Mouse (Mus musculus): Measurements from ENCODE around the gene Arhgdib. TPM values are rescaled to one million over a fixed set of nuclear protein-coding genes. Genes with fewer than 3 reads are reported as not detected.

The Arhgdib gene
- polyA plus RNA-seq, 1 experiment from 2014 or later: 27.2 TPM

DNA sequence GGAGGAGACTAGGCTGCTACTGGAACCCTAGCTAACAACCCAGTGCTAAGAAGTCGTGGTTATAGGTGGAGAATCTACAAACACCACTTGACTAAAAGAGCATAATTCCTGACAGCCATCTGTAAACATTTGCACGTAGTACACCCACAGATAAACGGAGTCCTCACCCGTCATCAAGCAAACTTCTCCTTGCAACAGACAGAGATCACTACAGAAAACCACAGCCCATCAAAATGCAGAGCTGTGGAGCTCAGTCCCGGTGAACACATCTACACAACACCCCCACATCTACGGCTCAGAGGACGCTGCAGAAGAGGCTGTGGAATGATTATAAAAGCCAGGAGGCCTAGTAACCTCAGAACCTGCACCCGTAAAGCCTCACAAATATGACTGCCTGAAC lies 2.8 kb upstream of the Arhgdib start:
- DNase-seq (ENCODE audit: low spot score): no peak
- Histone ChIP-seq H3K9ac (ENCODE audit: low read length) (no peak overlapping the region), H3K9me3 (ENCODE audit: control insufficient read depth, low read length) (no peaks in the 10 kb centered on the region), H3K27me3 (ENCODE audit: control insufficient read depth, insufficient read depth, low read length) (no peaks in the 10 kb centered on the region), H3K27ac (ENCODE audit: low read depth, low read length) (no peak overlapping the region), H3K4me3 (ENCODE audit: low read depth, low read length) (no peak overlapping the region), H3K36me3 (ENCODE audit: control insufficient read depth, insufficient read depth, low read length) (no peaks in the 10 kb centered on the region), H3K4me1 (ENCODE audit: control insufficient read depth, insufficient read depth, low read length) (no peaks in the 10 kb centered on the region), H3K4me2 (ENCODE audit: low read depth) (no peak overlapping the region)
- 91% methylated on average over 8 of the region's 8 CpGs for WGBS
- no peak for ATAC-seq (ENCODE audit: insufficient read depth, low FRiP score, low TSS enrichment)

GRCm38 (mm10) chr6:136943392-136943791 lies 1.7 kb upstream of the Arhgdib start:
- Histone ChIP-seq H3K9me3 (ENCODE audit: control insufficient read depth, low read length) (no peaks in the 10 kb centered on the region), H3K9ac (ENCODE audit: low read length) (no peak overlapping the region), H3K4me1 (ENCODE audit: control insufficient read depth, insufficient read depth, low read length) (no peaks in the 10 kb centered on the region), H3K27ac (ENCODE audit: low read depth, low read length) (no peak overlapping the region), H3K4me3 (ENCODE audit: low read depth, low read length) (no peak overlapping the region), H3K27me3 (ENCODE audit: control insufficient read depth, insufficient read depth, low read length) (no peaks in the 10 kb centered on the region), H3K36me3 (ENCODE audit: control insufficient read depth, insufficient read depth, low read length) (no peaks in the 10 kb centered on the region), H3K4me2 (ENCODE audit: low read depth) (no peak overlapping the region)
- no peak for ATAC-seq (ENCODE audit: insufficient read depth, low FRiP score, low TSS enrichment)
- DNase-seq (ENCODE audit: low spot score): no peak

GRCm38 (mm10) chr6:136942280-136942679 lies 581 bp upstream of the Arhgdib start:
- WGBS: 92% methylated on average over 9 of the region's 9 CpGs
- Histone ChIP-seq H3K9me3 (ENCODE audit: control insufficient read depth, low read length) (no peaks in the 10 kb centered on the region), H3K9ac (ENCODE audit: low read length) (no peak overlapping the region), H3K36me3 (ENCODE audit: control insufficient read depth, insufficient read depth, low read length) (no peaks in the 10 kb centered on the region), H3K27me3 (ENCODE audit: control insufficient read depth, insufficient read depth, low read length) (no peaks in the 10 kb centered on the region), H3K4me1 (ENCODE audit: control insufficient read depth, insufficient read depth, low read length) (no peaks in the 10 kb centered on the region), H3K4me2 (ENCODE audit: low read depth) (no peak overlapping the region), H3K4me3 (ENCODE audit: low read depth, low read length) (no peak overlapping the region), H3K27ac (ENCODE audit: low read depth, low read length) (no peak overlapping the region)
- no peak for DNase-seq (ENCODE audit: low spot score)
- no peak for ATAC-seq (ENCODE audit: insufficient read depth, low FRiP score, low TSS enrichment)

GRCm38 (mm10) chr6:136940188-136940960 lies 1.3 kb downstream of the Arhgdib start:
- Histone ChIP-seq H3K27ac (ENCODE audit: low read depth, low read length) (0 out of 2 replicates have a peak overlapping the region, but pooled peaks have one; percentile 20), H3K4me2 (ENCODE audit: low read depth) (no peak overlapping the region), H3K36me3 (ENCODE audit: control insufficient read depth, insufficient read depth, low read length) (no peaks in the 10 kb centered on the region), H3K9ac (ENCODE audit: low read length) (no peak overlapping the region), H3K4me3 (ENCODE audit: low read depth, low read length) (no peak overlapping the region), H3K9me3 (ENCODE audit: control insufficient read depth, low read length) (no peaks in the 10 kb centered on the region), H3K27me3 (ENCODE audit: control insufficient read depth, insufficient read depth, low read length) (no peaks in the 10 kb centered on the region), H3K4me1 (ENCODE audit: control insufficient read depth, insufficient read depth, low read length) (no peaks in the 10 kb centered on the region)
- no peak for DNase-seq (ENCODE audit: low spot score)
- no peak for ATAC-seq (ENCODE audit: insufficient read depth, low FRiP score, low TSS enrichment)
- 81% methylated on average over 11 of the region's 11 CpGs for WGBS

- no peaks in the 10 kb centered on the region for H3K36me3 ChIP-seq (ENCODE audit: control insufficient read depth, insufficient read depth, low read length)
- no peak overlapping the region for H3K4me3 ChIP-seq (ENCODE audit: low read depth, low read length)
- H3K4me2 ChIP-seq (ENCODE audit: low read depth): no peak overlapping the region
- no peak for ATAC-seq (ENCODE audit: insufficient read depth, low FRiP score, low TSS enrichment)
- no peak for DNase-seq (ENCODE audit: low spot score)
- H3K9me3 ChIP-seq (ENCODE audit: control insufficient read depth, low read length): no peaks in the 10 kb centered on the region
- H3K27me3 ChIP-seq (ENCODE audit: control insufficient read depth, insufficient read depth, low read length): no peaks in the 10 kb centered on the region
- H3K9ac ChIP-seq (ENCODE audit: low read length): no peak overlapping the region
- H3K27ac ChIP-seq (ENCODE audit: low read depth, low read length): no peak overlapping the region
- H3K4me1 ChIP-seq (ENCODE audit: control insufficient read depth, insufficient read depth, low read length): no peaks in the 10 kb centered on the region
- WGBS: 82% methylated on average over 14 of the region's 14 CpGs
Measured at GRCm38 (mm10) chr6:136939326-136940187, 2.1 kb downstream of the Arhgdib start.

- ATAC-seq (ENCODE audit: insufficient read depth, low FRiP score, low TSS enrichment): no peak
- Histone ChIP-seq H3K4me2 (ENCODE audit: low read depth) (no peak overlapping the region), H3K27ac (ENCODE audit: low read depth, low read length) (no peak overlapping the region), H3K27me3 (ENCODE audit: control insufficient read depth, insufficient read depth, low read length) (no peaks in the 10 kb centered on the region), H3K4me1 (ENCODE audit: control insufficient read depth, insufficient read depth, low read length) (no peaks in the 10 kb centered on the region), H3K36me3 (ENCODE audit: control insufficient read depth, insufficient read depth, low read length) (no peaks in the 10 kb centered on the region), H3K4me3 (ENCODE audit: low read depth, low read length) (no peak overlapping the region), H3K9me3 (ENCODE audit: control insufficient read depth, low read length) (no peaks in the 10 kb centered on the region), H3K9ac (ENCODE audit: low read length) (no peak overlapping the region)
- 84% methylated on average over 18 of the region's 18 CpGs for WGBS
- no peak for DNase-seq (ENCODE audit: low spot score)
Measured at GRCm38 (mm10) chr6:136938331-136939126, 3.2 kb downstream of the Arhgdib start.

GRCm38 (mm10) chr6:136937117-136937516 lies 4.6 kb downstream of the Arhgdib start:
- H3K27me3 ChIP-seq (ENCODE audit: control insufficient read depth, insufficient read depth, low read length): no peaks in the 10 kb centered on the region
- H3K27ac ChIP-seq (ENCODE audit: low read depth, low read length): no peak overlapping the region
- H3K4me3 ChIP-seq (ENCODE audit: low read depth, low read length): no peak overlapping the region
- H3K9me3 ChIP-seq (ENCODE audit: control insufficient read depth, low read length): no peaks in the 10 kb centered on the region
- H3K4me2 ChIP-seq (ENCODE audit: low read depth): no peak overlapping the region
- 80% methylated on average over 3 of the region's 3 CpGs for WGBS
- DNase-seq (ENCODE audit: low spot score) (no peak), ATAC-seq (ENCODE audit: insufficient read depth, low FRiP score, low TSS enrichment) (no peak)
- H3K36me3 ChIP-seq (ENCODE audit: control insufficient read depth, insufficient read depth, low read length): no peaks in the 10 kb centered on the region
- no peak overlapping the region for H3K9ac ChIP-seq (ENCODE audit: low read length)
- no peaks in the 10 kb centered on the region for H3K4me1 ChIP-seq (ENCODE audit: control insufficient read depth, insufficient read depth, low read length)

- 86% methylated on average over 9 of the region's 9 CpGs for WGBS
- no peaks in the 10 kb centered on the region for H3K27me3 ChIP-seq (ENCODE audit: control insufficient read depth, insufficient read depth, low read length)
- no peaks in the 10 kb centered on the region for H3K36me3 ChIP-seq (ENCODE audit: control insufficient read depth, insufficient read depth, low read length)
- no peaks in the 10 kb centered on the region for H3K4me1 ChIP-seq (ENCODE audit: control insufficient read depth, insufficient read depth, low read length)
- no peak overlapping the region for H3K9ac ChIP-seq (ENCODE audit: low read length)
- no peak overlapping the region for H3K4me2 ChIP-seq (ENCODE audit: low read depth)
- H3K9me3 ChIP-seq (ENCODE audit: control insufficient read depth, low read length): no peaks in the 10 kb centered on the region
- no peak overlapping the region for H3K27ac ChIP-seq (ENCODE audit: low read depth, low read length)
- ATAC-seq (ENCODE audit: insufficient read depth, low FRiP score, low TSS enrichment): no peak
- H3K4me3 ChIP-seq (ENCODE audit: low read depth, low read length): no peak overlapping the region
- DNase-seq (ENCODE audit: low spot score): no peak
Measured at GRCm38 (mm10) chr6:136936361-136936760, 5.3 kb downstream of the Arhgdib start.
